Mouse (Mus musculus) megakaryocyte, embryonic 14.5 days (primary cell): Measurements from ENCODE around the gene Mtss1l. TPM values are rescaled to one million over a fixed set of nuclear protein-coding genes. Genes with fewer than 3 reads are reported as not detected.

Experiments
- H3K27me3 ChIP-seq: replicated peaks from 2 replicates; pipeline ENCODE3; 2012; ENCODE audit warnings: inconsistent platforms
- H3K36me3 ChIP-seq: replicated peaks from 2 replicates; pipeline ENCODE3; 2012; ENCODE audit warnings: low read length, inconsistent platforms, mixed read lengths
- H3K4me1 ChIP-seq: 2 replicates; pipeline ENCODE4 v1.6.1; 2012; ENCODE audit warnings: inconsistent platforms
- H3K4me3 ChIP-seq: replicated peaks from 2 replicates; pipeline ENCODE3; 2012; ENCODE audit warnings: moderate library complexity, mild to moderate bottlenecking, inconsistent platforms
- H3K9me3 ChIP-seq: 2 replicates; pipeline ENCODE4 v1.6.1; 2012; ENCODE audit warnings: inconsistent platforms
- FLI1 ChIP-seq: IDR thresholded peaks from 2 replicates; pipeline ENCODE4 v1.6.1; 2012; ENCODE audit warnings: low read length, inconsistent platforms, mixed read lengths
- GATA1 ChIP-seq: IDR thresholded peaks from 3 replicates; pipeline ENCODE4 v1.6.1; 2012; ENCODE audit warnings: mixed read lengths, low read length, inconsistent platforms, borderline replicate concordance
- polyA plus RNA-seq: library from polyadenylated mRNA; stranded (reverse); fragments of >175 nt; gene quantifications from 2 replicates; pipeline ENCODE4 v1.2.3, GENCODE M21; 2012; ENCODE audit warnings: low replicate concordance; ENCODE audit not compliant: insufficient read depth

The Mtss1l gene
- polyA plus RNA-seq, 1 experiment, result 149 TPM

DNA sequence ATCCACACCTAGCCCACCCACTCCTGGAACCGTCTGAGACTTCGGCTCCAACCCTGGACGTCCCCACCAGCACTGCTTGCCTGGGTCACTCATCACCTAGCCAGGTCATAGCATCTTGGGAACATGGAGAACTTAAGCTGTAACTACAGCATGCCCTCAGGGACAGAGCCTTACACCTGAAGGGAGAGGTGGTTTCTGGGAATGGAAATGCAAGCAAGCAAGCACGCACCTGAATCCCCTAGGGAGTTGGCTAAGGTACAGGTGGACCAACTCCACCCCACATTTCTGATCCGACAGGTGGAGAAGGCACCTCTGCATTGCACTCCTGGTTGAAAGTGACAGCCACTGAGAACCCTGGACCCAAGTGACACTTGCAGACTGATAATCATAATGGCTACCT, 30.2 kb downstream of the Mtss1l start:
- Histone ChIP-seq H3K36me3 (no peaks in the 10 kb centered on the region), H3K27me3 (peaks cover 25% of the 10 kb centered on the region), H3K4me3 (no peak overlapping the region), H3K4me1 (peaks cover 53% of the 10 kb centered on the region), H3K9me3 (no peaks in the 10 kb centered on the region)
- TF ChIP-seq FLI1, result no peak
- TF ChIP-seq GATA1, result no peak

DNA sequence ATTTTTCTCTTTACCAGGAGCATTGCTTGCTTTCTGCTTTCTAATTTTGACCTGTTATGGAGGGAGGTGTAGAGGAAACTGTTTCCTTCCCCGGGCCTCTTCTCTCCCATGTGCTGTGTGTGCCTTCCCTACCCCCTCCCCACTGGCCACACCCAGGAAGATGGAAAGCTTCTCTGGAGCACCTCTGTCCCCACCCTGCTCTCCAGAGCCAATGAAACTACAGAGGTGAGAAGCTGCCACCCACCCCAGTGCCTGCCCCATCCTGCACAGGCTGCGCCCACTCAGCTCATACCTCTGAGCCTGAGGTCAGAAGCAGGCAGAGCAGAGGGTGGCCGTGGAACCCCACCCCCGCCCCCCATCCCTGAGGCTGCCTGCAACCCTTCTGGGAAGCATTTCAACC, 33.4 kb downstream of the Mtss1l start:
- H3K9me3 ChIP-seq, result no peaks in the 10 kb centered on the region
- no peaks in the 10 kb centered on the region for H3K36me3 ChIP-seq
- H3K4me1 ChIP-seq, result peaks cover 48% of the 10 kb centered on the region
- H3K27me3 ChIP-seq, result peaks cover 21% of the 10 kb centered on the region
- peak overlapping the region; percentile 62 for H3K4me3 ChIP-seq
- TF ChIP-seq GATA1 (no peak), FLI1 (no peak)

DNA sequence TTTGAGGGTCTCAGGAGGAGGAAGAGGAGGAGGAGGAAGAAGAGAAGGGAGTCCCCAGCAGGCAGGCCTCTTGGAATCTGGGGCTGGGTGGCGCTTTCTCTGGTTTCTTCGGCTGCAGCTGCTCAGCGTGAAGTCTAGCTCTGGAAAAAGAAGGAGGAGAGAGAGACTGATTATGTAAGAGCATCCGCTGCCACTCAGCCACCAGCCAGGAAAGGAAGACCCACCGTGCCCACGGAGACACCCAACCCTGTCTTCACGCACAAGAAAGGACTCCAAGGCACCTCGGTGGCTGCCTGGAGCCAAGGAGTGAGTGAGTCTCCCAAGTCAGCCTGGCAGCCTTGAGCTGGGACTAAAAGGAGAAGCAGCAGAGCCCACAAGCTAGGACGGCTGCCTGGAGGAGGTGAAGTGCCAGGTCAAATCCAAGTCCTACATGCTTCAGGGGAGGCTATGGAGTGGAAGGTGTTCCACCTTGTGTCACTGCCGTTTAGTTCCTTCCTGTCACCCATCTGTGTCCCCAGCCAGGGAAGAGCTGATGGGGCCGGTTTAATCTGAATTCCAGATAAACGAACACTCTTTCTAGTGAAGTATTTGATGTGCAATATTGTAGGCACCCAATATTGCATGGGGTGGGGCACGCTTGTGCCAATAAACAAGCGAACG, 34.4 kb downstream of the Mtss1l start:
- no peaks in the 10 kb centered on the region for H3K36me3 ChIP-seq

DNA sequence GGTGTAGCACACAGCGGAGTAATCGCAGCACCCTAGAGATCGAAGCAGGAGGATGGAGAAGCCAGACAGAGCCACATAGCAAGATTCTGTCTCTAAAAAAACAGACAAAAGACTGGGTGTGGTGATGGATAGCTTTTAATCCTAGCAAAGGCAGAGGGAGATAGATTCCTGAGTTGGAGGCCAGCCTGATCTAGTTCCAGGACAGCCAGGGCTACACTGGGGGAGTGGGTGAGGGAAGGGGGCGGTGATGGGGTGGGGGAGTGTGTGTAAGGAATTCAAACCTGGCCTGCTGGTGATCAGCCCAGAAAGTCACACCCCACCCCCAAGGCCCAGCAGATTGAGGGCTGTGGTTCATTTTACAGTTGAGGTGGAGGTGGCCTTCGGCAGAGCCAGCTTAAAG, 34.9 kb downstream of the Mtss1l start:
- TF ChIP-seq FLI1, result no peak
- no peak for TF ChIP-seq GATA1
- H3K36me3 ChIP-seq, result no peaks in the 10 kb centered on the region
- no peak overlapping the region for H3K4me3 ChIP-seq
- H3K27me3 ChIP-seq, result peaks cover 27% of the 10 kb centered on the region
- no peaks in the 10 kb centered on the region for H3K9me3 ChIP-seq
- H3K4me1 ChIP-seq, result peaks cover 50% of the 10 kb centered on the region

More for the DNA sequence above, 34.4 kb downstream of the Mtss1l start:
- Histone ChIP-seq H3K4me3 (no peak overlapping the region), H3K4me1 (peaks cover 50% of the 10 kb centered on the region), H3K27me3 (peaks cover 26% of the 10 kb centered on the region), H3K9me3 (no peaks in the 10 kb centered on the region)
- TF ChIP-seq FLI1 (no peak), GATA1 (no peak)

DNA sequence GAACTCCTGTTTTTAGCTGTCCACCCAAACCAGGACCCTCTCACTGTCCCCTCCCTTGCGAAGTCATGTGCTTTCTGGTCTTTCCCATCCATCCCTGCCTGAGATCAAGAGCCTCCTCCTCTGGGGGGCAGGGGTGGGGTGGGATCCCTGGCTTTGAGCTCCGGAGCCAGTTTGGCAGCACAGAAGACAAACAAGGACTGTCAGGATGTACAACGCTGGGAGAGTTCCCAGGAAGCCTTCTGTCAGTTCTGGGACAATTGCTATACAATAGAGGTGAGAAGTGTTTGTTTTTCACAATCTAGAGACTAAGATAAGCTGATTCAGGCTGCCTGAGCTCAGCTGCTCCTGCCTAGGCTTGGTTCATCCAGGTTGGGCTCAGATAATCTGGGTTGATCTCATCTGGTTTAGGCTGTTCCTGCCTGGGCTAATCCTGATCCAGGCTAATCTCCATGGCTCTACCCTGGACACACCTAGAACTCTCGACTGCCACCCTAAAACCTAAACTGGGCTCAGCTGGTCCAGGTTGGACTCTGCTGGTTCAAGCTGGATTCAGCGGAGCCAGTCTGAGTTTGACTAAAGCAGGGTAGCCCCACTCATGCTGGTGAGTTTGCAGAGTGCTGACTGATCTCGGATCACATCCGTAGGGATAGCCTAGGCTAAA, 39.1 kb downstream of the Mtss1l start:
- Histone ChIP-seq H3K36me3 (no peaks in the 10 kb centered on the region), H3K27me3 (peaks cover 17% of the 10 kb centered on the region), H3K9me3 (no peaks in the 10 kb centered on the region), H3K4me3 (no peak overlapping the region), H3K4me1 (peaks cover 28% of the 10 kb centered on the region)
- TF ChIP-seq FLI1 (no peak), GATA1 (no peak)

DNA sequence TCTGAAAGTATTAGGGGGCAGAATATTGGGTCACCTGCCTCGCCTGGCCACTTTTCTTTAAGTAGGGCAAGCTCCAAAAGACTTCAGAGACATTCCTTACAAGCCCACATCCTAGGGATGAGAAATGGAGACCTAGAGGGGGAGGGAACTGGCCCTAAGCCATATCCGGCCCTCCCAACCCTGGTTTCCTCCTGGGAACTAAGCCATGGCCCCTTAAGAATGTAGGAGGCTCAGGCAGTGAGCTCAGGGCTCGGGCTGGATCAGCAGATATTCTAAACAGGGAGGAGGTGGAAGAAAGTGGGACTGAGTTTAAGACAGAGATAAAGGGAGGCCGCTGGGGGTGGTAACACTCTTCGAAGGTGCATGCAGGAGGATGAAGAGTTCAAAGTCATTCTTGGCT, 39.9 kb downstream of the Mtss1l start:
- Histone ChIP-seq H3K27me3 (peaks cover 14% of the 10 kb centered on the region), H3K36me3 (no peaks in the 10 kb centered on the region), H3K9me3 (no peaks in the 10 kb centered on the region), H3K4me1 (peaks cover 20% of the 10 kb centered on the region), H3K4me3 (no peak overlapping the region)
- TF ChIP-seq GATA1 (no peak), FLI1 (no peak)

DNA sequence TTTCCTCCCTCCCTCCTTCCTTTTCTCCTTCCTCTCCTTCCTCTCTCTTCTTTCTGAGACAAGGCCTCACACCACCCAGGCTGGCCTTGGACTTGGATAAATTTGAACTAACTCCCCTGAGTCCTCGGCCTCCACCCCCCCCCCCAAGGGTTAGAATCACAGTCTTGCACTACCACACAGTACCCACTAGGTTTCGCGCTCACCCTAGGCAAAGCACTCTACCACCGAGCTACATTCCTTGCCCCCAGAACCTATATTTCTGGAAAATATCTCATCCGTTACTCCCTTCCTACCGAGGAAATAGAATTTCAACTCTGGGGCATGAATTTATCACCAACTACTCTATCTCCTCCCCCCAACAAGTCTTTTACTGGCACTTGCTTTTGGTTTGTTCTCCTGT, 40.7 kb downstream of the Mtss1l start:
- TF ChIP-seq GATA1 (no peak), FLI1 (no peak)

DNA sequence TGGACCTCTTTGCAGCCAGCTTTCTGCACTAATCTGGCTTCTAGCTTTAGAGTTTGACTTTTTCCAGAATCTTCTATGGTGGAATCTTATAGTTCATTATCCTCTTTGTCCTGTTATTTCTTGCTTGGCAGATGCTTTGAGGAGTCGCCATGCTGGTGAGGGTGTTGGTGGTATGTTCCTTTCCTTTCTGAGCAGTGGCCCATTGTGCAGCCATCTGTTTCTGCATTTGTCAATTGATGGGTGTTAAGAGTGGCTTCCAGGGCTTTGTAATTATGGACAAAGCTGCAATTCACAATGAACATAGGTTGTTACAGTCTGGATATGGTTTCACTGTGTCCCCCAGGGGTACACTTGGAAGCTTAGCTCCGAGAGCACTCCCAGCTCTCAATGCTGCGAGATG, 43.4 kb downstream of the Mtss1l start:
- H3K4me3 ChIP-seq, result no peak overlapping the region
- TF ChIP-seq FLI1 (no peak), GATA1 (no peak)
- peaks cover 6% of the 10 kb centered on the region for H3K27me3 ChIP-seq
- peaks cover 29% of the 10 kb centered on the region for H3K4me1 ChIP-seq
- no peaks in the 10 kb centered on the region for H3K9me3 ChIP-seq
- H3K36me3 ChIP-seq, result no peaks in the 10 kb centered on the region

More for the DNA sequence above, 40.7 kb downstream of the Mtss1l start:
- H3K9me3 ChIP-seq, result no peaks in the 10 kb centered on the region
- no peaks in the 10 kb centered on the region for H3K36me3 ChIP-seq
- peaks cover 23% of the 10 kb centered on the region for H3K4me1 ChIP-seq
- peaks cover 12% of the 10 kb centered on the region for H3K27me3 ChIP-seq
- no peak overlapping the region for H3K4me3 ChIP-seq

DNA sequence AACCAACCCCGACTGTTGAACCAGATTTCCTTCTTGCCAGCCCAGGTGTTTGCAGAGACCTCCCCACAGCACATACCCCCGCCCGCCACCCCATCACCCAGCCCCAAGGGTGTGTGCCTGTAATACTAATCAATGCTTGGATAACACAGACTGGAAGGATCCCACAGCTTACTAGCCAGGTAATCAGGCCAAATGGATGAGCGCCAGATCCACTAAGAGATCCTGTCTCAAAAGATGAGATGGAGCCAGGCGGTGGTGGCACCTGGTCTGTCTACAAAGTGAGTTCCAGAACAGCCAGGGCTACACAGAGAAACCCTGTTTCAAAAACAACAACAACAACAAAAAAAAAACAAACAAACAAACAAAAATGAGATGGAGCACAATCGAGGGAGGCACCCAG, 46.0 kb downstream of the Mtss1l start:
- Histone ChIP-seq H3K4me3 (no peak overlapping the region), H3K9me3 (no peaks in the 10 kb centered on the region), H3K4me1 (peaks cover 33% of the 10 kb centered on the region), H3K27me3 (peaks cover 1% of the 10 kb centered on the region), H3K36me3 (no peaks in the 10 kb centered on the region)
- TF ChIP-seq FLI1, result no peak

DNA sequence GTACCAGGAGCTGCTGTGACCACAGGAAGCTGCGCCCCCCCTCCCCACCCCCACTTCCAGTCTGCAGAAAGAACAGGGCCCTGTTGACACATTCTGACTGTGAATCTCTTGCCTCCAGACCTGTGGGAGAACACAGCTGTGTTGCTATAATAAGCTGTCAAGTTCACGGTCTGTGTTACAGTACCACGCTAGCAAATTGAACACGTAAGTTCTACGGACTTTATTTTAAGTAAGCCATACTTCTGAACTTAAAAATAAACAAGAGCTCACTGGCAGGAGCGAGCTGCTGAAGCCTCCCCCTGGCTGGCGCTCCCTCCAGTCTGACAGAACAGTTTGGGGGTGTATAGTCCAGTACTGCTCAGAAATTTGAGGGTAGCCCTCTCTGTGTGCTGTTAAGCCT, 51.2 kb downstream of the Mtss1l start:
- peaks cover 36% of the 10 kb centered on the region for H3K4me1 ChIP-seq
- peaks cover 4% of the 10 kb centered on the region for H3K36me3 ChIP-seq
- peak overlapping the region; percentile 82 for H3K4me3 ChIP-seq
- no peak for TF ChIP-seq GATA1
- TF ChIP-seq FLI1, result no peak
- peaks cover 18% of the 10 kb centered on the region; the same call in 1 of the 2 replicates for H3K9me3 ChIP-seq
- peaks cover 3% of the 10 kb centered on the region for H3K27me3 ChIP-seq

DNA sequence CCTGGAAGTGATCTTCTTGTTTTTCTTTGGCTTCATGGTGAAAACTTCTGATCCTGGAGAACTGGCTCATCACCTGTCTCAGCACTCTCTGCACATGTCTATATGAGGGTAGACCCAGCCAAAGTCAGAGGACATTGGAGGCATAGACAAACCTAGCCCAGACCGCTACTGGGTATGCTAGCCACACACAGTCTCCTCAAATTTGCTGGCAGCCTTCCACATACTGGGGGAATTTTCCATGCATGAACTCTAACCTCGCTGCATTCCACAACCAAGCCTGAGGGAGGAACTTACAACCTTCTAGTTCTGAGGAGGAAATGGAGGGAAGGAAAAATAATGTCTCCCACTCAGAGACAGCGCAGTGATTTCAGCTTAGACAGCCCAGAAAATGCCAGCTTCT, 52.8 kb downstream of the Mtss1l start:
- no peak for TF ChIP-seq FLI1
- TF ChIP-seq GATA1, result no peak
- Histone ChIP-seq H3K36me3 (peaks cover 4% of the 10 kb centered on the region), H3K27me3 (peaks cover 8% of the 10 kb centered on the region), H3K4me3 (no peak overlapping the region), H3K9me3 (peaks cover 18% of the 10 kb centered on the region; the same call in 1 of the 2 replicates), H3K4me1 (peaks cover 25% of the 10 kb centered on the region)
